Mouse (Mus musculus): ENCODE data around the gene Mul1. TPM values are rescaled to one million over a fixed set of nuclear protein-coding genes. Genes with fewer than 3 reads are reported as not detected.

Gene Mul1
- total and polyA plus RNA-seq, 3 experiments: 26.9 to 61.0 (median 45.1) TPM

GRCm38 (mm10) chr4:138440062-138440461, 5.6 kb downstream of the Mul1 start:
- DNase-seq: no peak

GRCm38 (mm10) chr4:138444941-138445340, 10.5 kb downstream of the Mul1 start:
- DNase-seq: no peak

DNA sequence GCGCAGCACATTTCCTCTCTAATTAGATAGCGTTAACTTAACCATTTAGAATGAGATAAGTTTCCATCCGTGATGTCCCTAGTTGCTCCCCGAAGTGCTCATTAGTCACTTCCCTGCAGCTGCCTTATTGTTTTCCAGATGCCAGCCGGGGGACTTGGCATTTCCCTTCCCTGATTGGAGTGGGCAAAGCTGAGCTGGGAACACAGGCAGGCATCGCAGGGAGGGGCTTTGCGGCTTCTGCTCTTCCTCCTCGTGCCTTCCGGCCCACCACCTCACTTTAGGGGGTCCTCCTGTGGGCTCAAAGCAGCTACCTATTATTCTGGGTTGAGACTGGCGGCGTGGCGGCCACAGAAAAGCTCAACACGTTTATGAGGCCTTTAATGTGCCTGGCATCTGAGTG, 12.5 kb downstream of the Mul1 start:
- DNase-seq: no peak

DNA sequence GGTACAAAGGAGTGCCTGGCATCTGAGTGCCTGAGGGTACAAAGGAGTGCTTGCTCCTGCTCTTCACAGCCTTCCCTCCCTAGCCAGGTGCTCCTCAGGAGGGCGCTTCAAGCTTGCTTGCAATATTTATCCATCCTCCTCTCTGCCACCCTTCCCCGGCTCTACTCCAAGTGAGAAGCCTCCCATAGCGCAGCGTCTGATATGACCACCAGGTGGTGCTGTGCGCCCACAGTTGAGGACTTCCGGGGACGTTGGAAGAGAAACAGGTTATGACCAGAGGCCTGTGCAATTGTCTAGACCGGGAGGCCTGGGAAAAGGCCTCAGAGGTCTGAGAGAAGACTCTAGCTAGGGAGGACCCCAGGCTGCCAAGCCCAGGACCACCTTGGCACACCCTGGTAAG, 12.9 kb downstream of the Mul1 start:
- DNase-seq: peak; percentile 88

GRCm38 (mm10) chr4:138447827-138448602, 13.5 kb downstream of the Mul1 start:
- DNase-seq: no peak

GRCm38 (mm10) chr4:138448872-138449615, 14.6 kb downstream of the Mul1 start:
- no peak for DNase-seq

DNA sequence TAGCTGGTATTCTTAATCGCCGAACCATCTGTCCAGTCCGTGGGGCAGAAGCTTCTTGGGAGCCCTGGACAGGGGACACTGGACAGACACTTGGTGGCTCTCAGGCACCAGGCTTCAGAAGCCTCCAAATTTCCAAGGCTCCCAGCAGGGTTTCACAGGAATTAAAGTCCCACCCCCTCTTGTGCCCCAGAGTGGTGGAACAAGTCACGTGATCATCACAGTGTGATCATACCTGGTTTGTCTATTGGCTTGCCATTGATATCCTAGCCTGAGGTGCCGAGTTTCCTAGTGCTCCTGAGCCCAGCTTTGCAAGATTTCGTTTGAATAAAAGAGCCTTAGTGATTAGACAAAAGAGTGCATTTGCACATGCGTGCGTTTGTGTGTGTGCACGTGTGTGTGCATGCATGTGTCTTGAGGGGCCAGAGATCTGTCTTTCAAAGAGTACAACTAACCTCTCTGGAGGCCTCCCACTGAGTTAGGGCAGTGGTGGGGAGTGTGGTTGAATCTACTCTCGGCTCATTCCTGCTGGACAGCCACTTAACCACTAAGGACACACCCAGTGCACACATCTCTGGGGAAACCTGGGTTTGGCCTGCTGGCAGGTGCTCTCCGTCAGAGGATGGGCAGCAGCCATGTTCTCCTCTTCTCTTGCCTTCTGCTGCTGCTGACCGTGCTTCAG, 15.3 kb downstream of the Mul1 start:
- no peak for DNase-seq

- DNase-seq: no peak
These were observed 18.0 kb downstream of the Mul1 start for GRCm38 (mm10) chr4:138452306-138453096.

DNA sequence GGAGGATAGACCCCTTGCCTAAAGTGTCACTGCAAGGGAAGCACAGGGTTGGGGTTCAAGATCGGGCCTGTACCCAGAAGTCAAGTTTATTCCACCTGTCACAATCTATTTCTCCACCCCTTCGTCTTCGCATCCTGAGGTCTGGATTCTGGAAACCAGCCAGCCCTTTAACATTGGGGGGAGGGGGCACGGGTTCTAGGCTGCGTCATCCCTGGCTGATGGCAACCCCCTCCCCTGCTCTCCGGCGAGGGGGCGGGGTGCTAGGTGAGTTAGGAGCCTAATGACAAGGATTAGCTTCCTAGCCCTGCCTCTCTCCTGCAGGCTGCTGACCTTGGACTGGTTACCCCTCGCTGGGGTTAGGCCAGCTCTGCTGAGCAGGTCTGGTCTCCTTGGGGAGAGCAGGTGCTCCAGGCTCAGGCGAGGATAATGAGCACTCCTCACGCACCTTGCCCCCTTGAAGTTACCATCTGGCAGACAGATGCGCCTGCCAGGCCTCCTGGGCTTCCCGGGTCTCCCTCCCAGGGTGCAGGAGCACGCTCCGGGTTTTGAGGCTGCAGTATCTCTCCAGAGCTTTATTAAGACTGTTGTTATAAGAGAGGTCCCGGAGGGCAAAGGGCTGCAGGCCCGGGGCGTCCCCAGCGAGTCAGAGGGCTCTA, 18.8 kb downstream of the Mul1 start:
- DNase-seq: no peak

DNA sequence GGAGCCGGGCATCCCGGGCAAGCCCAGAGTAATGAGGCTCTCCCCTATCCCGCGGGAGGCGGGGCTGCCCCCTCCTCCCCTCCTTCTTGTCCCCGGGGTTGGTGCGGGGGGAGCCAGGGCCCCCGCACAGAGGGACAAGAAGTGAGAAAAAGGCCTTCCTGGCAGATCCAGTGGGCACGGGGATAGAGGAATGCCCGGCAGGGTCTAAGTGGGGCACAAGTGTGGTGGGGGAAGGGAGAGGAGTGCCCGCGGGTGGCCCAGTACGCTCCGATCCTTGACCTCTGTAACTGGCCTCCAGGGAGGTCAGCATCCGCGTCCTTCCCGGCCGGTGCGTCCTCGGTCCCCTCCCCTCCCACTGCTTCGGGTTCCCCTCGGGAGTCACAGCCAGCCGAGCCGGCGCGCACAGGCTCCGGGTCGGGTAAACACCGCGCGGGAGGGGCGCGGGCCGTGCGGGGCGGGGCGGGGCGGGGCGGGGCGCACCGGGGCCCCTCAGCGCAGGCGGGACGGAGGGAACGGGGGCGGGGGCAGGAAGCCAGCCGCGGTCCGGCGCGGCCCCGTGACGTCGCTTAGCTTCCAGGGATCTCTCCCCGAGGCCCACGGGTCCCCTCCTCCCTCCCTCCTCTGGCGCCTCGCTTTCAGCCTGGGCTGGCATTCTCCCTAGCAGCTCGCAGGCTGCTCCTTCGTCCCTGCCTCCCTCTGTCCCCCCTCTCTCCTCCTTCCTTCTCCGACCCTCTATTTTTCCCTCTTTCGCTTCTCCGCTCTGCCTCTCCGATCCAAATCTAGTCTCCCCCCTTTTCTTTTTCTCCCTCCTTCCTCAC, 19.5 kb downstream of the Mul1 start, which contains the start of gene Camk2n1:
Gene Camk2n1, plus strand, starts transcription at position 562 of the 818 bp plus-strand sequence.
- DNase-seq: peak; percentile 93

DNA sequence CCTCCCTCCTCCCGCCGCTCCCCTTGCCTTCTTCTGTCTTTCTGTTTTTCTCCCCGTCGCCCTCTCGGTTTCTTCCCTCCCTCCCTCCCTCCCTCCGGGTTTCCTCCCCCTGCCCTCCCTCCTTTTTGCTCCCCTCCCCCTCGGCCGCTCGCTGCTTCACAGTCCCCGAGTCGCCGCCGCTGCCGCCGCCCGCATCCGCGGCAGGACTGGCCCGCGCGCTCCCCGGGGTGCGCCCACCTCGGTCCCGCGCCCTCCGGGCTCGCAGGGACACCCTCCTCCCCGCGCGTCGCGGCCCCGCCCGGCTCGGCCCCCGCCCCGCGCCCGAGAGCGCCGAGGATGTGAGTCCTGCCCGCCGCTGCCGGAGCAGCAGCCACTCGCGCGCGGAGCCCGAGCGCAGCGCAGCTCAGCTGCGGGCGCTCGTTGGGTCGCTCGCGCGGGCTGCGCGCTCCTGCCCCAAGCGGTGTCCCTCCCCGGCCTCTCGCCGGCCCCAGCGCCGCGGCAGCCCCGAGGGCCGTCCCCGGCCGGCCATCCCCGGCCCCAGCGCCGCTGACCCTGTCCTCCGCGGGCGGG, 20.2 kb downstream of the Mul1 start:
- peak; percentile 85 for DNase-seq

DNA sequence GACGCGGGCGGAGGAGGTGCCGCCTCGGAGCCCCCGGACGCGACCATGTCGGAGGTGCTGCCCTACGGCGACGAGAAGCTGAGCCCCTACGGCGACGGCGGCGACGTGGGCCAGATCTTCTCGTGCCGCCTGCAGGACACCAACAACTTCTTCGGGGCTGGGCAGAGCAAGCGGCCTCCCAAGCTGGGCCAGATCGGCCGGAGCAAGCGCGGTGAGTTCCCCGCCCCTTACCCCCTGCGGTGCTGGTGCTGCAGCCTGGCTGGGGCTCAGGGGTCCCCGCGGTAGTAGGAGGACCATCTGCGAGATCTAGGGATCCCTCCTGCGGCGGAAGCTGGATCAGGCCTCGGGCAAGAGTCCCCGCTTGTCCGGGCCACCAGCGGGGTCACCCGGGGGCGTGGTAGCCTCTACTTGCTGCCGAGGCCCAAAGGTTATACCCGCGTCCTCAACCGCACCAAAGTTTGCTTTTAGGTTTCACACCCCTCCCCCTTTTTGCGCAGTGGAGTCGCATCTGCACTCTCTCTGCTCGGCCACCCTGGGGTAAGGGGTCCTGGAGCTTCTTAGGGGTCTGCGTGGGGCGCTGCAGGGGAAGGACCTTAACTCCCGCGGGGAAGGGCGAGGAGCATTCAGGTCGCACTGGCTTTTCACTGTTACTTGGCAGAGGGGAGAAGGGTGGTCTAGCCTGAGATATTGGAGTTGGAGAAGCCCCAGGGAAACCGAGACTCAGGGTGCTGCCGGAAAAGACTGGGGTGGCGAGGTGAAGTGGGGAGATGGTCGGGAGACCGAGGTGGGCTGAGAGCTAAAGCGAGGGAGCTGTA, 20.9 kb downstream of the Mul1 start:
- no peak for DNase-seq

- DNase-seq: peak; percentile 50
These were observed 21.5 kb downstream of the Mul1 start for GRCm38 (mm10) chr4:138455956-138456341.

DNA sequence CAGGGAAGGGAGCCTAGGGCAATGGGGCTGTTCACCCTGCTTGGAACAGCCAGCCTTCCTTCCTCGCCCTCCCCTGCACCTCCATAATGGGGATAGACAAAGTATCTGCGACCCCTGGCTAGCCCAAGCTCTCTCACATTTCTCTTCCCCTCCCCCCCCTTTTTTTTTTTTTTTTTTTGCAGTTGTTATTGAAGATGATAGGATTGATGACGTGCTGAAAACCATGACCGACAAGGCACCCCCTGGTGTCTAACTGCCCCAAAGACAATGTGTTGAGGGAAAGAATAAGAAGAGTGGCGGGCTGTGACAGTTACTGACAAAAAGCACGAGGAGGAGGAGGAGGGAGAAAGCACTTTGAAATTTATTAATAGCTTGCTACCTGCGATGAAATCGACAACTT, 22.1 kb downstream of the Mul1 start:
- DNase-seq: no peak

DNA sequence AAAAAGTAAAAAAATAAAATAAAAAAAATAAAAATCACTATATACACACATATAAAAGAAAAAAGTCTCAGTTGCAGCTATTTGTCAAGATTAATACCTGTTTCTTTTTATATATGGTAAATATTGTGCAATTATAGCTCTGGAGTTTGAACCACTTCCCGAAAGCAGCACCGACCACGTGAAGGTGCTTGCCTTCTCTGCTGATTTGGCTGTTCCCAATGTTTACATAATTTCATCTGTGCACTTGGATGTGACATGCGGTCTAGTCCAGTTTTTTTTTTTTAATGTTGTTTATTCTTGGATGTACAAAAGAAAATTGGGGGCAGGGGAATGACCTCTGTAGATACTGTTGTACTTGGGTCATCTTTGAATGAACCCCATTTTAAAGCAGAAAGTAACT, 22.6 kb downstream of the Mul1 start:
- DNase-seq: no peak

- DNase-seq: no peak
These were observed 23.7 kb downstream of the Mul1 start for GRCm38 (mm10) chr4:138458171-138458570.

- no peak for DNase-seq
These were observed 24.4 kb downstream of the Mul1 start for GRCm38 (mm10) chr4:138458735-138459440.

DNA sequence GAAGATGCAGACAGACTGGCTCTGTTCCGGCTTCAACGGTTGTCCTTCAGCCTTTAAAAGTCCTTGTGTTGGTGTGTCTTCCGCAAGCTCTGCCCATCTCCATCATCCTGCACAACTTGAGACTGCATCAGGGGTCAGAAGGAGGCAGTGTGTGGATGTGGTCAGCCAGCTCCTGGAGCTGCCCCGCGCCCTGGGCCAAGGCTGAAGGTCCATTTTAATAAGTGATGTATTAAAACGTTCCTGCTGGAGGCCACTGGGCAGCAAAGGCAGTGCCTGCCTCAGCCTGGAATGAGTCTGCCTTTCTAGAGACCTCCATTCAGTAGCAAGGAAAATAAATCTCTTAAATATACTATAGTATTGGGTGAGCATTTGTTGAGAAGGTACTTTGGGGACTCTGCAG, 25.3 kb downstream of the Mul1 start:
- no peak for DNase-seq

- no peak for DNase-seq
These were observed 26.4 kb downstream of the Mul1 start for GRCm38 (mm10) chr4:138460910-138461309.
